Mouse (Mus musculus) kidney, postnatal 4 days (tissue): ENCODE results near the gene Asf1a.

Experiments used
- DNase-seq, 2 experiments: peaks; one replicate each; pipeline ENCODE4 v3.0.0; 2021; ENCODE audit warnings: mixed read lengths in 2 of 2

Gene Asf1a

GRCm38 (mm10) chr10:53650683-53651082, 54.1 kb downstream of the Asf1a start:
- no peak for DNase-seq

DNA sequence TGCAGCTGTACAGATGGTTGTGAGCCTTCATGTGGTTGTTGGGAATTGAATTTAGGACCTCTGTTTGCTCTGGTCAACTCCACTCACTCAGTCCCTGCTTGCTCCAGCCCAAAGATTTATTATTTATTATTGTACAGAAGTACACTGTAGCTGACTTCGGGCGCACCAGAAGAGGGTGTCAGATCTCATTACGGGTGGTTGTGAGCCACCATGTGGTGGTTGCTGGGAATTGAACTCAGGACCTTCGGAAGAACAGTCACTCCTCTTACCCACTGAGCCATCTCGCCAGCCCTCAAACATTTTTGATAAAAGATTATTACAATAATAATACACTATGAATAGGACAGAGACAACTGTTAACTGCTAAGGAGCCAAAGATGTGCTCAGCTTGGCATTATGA, 57.7 kb downstream of the Asf1a start:
- DNase-seq = peak in 1 of 2 experiments; percentile 4
